In genomic region chr17:42876001-42876903, GRCm38 (mm10) we compare ENCODE assay signal across 7 mouse cellular contexts. TPM values are rescaled to one million over a fixed set of nuclear protein-coding genes. Genes with fewer than 3 reads are reported as not detected.
DNase-seq lines count a peak whose midpoint lies in the region; ATAC-seq lines count a peak whose summit lies in the region.

TSS of gene Cd2ap (minus strand) at chr17:42876665.

- no peaks in the 10 kb centered on the region for H3K9me3 ChIP-seq in intestine, embryonic 16.5 days (ENCODE audit: control insufficient read depth, low read length)
- H3K9me3 ChIP-seq in midbrain, embryonic 11.5 days (ENCODE audit: control insufficient read depth, low read length): no peaks in the 10 kb centered on the region

- no peaks in the 10 kb centered on the region for H3K27me3 ChIP-seq in intestine, embryonic 16.5 days (replicated peaks; ENCODE audit: control insufficient read depth, insufficient read depth, low read length)
- H3K27me3 ChIP-seq in midbrain, embryonic 11.5 days (ENCODE audit: control insufficient read depth, insufficient read depth, low read length): no peaks in the 10 kb centered on the region

- H3K36me3 ChIP-seq in intestine, embryonic 16.5 days (ENCODE audit: control insufficient read depth, insufficient read depth, low read length): no peaks in the 10 kb centered on the region
- no peaks in the 10 kb centered on the region for H3K36me3 ChIP-seq in midbrain, embryonic 11.5 days (ENCODE audit: control insufficient read depth, insufficient read depth, low read length)

- peak within 1 kb of the TSS; percentile 96 for H3K27ac ChIP-seq in intestine, embryonic 16.5 days (ENCODE audit: low read length)
- H3K27ac ChIP-seq in midbrain, embryonic 11.5 days (ENCODE audit: low read depth, low read length): peak within 1 kb of the TSS; percentile 86

- peak; percentile 98 to 99 for DNase-seq in adrenal gland, adult 18-20 months (ENCODE audit: low spot score in 2 of 2)
- peak; percentile 96 for DNase-seq in embryo, embryonic 11 days
- DNase-seq in gastrocnemius, postnatal 36 days: peak; percentile 95 to 97
- peak; percentile 96 for DNase-seq in left cerebral cortex, postnatal 36 days (ENCODE audit: low spot score in 2 of 2)
- DNase-seq in midbrain, embryonic 11.5 days (ENCODE audit: low spot score, missing footprints): peak; percentile 99
- DNase-seq in skeletal muscle tissue, adult 2 months (ENCODE audit: low read depth, low spot score): peak; percentile 92

- H3K4me2 ChIP-seq in intestine, embryonic 16.5 days (ENCODE audit: low read depth, low read length): peak within 1 kb of the TSS; percentile 78
- H3K4me2 ChIP-seq in midbrain, embryonic 11.5 days: peak within 1 kb of the TSS; percentile 86

- peak within 1 kb of the TSS; percentile 96 for H3K4me3 ChIP-seq in intestine, embryonic 16.5 days (ENCODE audit: low read length)
- H3K4me3 ChIP-seq in midbrain, embryonic 11.5 days (ENCODE audit: low read depth, low read length): peak within 1 kb of the TSS; percentile 77

- intact Hi-C loops in gastrocnemius, postnatal 36 days (cut with DNase I): loop anchor here (5.0 kb wide), 1 partner anchor 46 kb away; no protein-coding TSS in a partner anchor
- intact Hi-C loops in left cerebral cortex, postnatal 36 days (cut with DNase I): loop anchor here (5.0 kb wide), 1 partner anchor 66 kb away; no protein-coding TSS in a partner anchor

- ATAC-seq in intestine, embryonic 16.5 days: peak; percentile 94
- peak; percentile 97 for ATAC-seq in midbrain, embryonic 11.5 days (ENCODE audit: low FRiP score)

- H3K9ac ChIP-seq in intestine, embryonic 16.5 days (ENCODE audit: low read depth, low read length): peak within 1 kb of the TSS; percentile 98
- H3K9ac ChIP-seq in midbrain, embryonic 11.5 days (ENCODE audit: low read length): peak within 1 kb of the TSS; percentile 83

- under 1% methylated on average over 92 of the region's 94 CpGs for WGBS in intestine, embryonic 16.5 days
- WGBS in midbrain, embryonic 11.5 days: under 1% methylated on average over 78 of the region's 94 CpGs

- H3K4me1 ChIP-seq in intestine, embryonic 16.5 days (ENCODE audit: control insufficient read depth, insufficient read depth, low read length): peaks cover 13% of the 10 kb centered on the region
- H3K4me1 ChIP-seq in midbrain, embryonic 11.5 days (ENCODE audit: control insufficient read depth, insufficient read depth, low read length): peaks cover 3% of the 10 kb centered on the region; the same call in 1 of the 2 replicates

RNA-seq across cellular contexts. Expression of gene Cd2ap, which starts in this region (rescaled TPM):
- total RNA-seq in adrenal gland, adult 18-20 months (2021): 10 to 100 TPM; 39.4 to 51.7 TPM
- 10 to 100 TPM; 12.4 to 13.4 TPM for total RNA-seq in gastrocnemius, postnatal 36 days (2021)
- polyA plus RNA-seq in intestine, embryonic 16.5 days (2015; fragmentation: Nextera tagmentation; extraction: Ambion mirVana): 26.8 and 29.5 TPM in 2 replicates
- total RNA-seq in left cerebral cortex, postnatal 36 days (2021): 10 to 100 TPM; 16.9 to 26.4 TPM
- 10.7 and 12.9 TPM in 2 replicates for polyA plus RNA-seq in midbrain, embryonic 11.5 days (2014; fragmentation: Nextera tagmentation; extraction: Ambion mirVana)

Comparison
In these comparisons a context has a peak if more than half of its experiments do, and no peak if none do; other contexts are left out.
1. Peak in every context shown above with its lines: DNase-seq, ATAC-seq, H3K4me3 ChIP-seq and H3K27ac ChIP-seq.